Mouse (Mus musculus): ENCODE data around the gene Bad.

Bad gene

DNA sequence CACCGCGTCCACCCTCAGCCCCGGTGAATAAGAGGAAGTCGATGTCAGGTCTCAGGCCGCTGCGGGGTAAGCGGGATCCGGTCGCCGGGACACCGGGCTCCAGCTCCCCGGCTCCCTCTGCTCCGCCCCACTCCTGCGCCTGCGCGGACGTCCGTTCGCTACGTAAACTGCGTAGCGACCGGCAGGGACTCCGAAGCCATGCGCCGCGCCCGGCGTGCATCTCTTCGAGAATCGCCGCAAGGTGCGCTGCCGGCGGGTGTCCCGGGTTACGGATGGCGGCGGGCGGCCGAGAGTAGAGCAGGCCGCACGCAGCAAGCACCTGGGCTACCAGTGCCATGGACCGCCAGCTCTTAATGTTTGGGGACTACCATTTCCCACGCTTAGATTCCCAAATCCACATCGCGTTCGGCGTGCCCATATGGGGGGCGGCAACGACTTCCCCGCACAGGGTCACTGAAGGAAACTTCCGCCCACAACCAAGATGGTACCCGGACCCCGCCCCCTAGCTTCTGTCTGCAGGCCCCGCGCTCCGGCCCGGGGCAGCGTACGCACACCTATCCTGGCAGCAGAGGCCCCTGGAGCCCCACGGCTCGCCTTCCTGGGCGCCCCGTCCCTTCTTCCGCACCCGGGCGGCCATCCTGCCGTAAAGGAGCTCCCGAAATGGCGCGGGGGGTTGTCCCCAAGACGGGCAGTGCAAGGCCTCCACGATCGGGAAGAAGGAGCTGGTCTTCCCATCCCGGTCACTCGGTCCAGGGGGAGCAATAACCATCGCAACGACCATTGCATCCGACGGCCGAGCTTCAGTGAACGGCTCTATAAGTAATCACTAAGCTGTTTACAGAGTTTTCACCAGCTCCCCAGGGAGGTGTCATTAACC is at the start of gene Bad:
Gene Bad (plus strand): TSS at position 490 of the 877 bp plus-strand sequence.
- DNase-seq (ENCODE audit: low read depth), result peak; percentile 93

DNA sequence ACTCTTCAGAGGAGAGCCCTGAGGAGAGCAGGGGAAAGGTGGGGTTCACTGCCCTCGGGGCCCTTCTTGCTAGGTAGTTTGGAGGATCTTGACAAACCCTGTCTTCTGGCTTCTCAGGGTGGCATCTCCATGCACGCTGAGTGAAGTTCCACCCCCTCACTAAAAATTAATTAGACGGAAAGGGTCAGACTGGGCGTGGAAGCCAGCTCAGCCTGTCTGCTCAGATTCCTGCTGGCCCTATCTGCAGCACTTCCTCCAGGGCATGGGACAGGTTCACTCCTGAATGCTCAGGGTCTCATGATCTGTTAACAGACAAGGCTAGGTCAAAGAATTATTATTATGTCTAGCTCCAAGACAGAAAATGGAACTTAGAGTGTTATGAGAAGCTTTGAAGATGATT is 49.1 kb upstream of the Bad start:
- DNase-seq (ENCODE audit: low read depth), result no peak

DNA sequence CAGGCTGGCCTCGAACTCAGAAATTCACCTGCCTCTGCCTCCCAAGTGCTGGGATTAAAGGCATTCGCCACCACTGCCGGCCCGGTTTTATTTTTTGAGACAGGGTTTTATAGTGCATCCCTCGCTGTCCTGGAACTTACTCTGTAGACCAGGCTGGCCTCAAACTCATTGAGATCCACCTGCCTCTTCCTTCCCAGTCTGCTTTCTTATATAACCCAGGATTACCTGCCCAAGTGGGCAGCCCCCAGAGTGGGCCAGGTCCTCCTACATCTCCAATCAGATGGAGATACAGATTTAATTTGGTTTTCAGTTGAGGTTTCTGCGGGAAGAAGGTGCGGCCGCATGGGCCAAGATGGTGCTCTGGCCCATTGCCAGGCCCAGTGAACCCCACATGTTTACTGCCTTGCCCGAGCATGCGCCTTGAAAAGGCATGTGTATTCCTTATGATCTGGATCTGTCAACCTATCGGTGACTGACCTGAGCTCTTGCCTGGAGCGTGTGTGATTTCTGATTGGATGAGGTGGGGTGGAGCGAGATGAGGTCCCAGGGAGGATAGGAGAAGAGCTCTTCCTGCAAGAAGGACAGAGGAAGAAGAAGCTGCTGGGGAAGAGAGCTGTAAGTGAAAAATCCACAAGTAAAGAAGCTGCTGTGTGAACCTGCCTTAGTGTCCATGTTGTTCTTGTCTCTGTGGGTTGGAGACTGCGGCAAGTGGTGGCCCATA is 47.8 kb upstream of the Bad start:
- DNase-seq (ENCODE audit: low read depth), result no peak

DNA sequence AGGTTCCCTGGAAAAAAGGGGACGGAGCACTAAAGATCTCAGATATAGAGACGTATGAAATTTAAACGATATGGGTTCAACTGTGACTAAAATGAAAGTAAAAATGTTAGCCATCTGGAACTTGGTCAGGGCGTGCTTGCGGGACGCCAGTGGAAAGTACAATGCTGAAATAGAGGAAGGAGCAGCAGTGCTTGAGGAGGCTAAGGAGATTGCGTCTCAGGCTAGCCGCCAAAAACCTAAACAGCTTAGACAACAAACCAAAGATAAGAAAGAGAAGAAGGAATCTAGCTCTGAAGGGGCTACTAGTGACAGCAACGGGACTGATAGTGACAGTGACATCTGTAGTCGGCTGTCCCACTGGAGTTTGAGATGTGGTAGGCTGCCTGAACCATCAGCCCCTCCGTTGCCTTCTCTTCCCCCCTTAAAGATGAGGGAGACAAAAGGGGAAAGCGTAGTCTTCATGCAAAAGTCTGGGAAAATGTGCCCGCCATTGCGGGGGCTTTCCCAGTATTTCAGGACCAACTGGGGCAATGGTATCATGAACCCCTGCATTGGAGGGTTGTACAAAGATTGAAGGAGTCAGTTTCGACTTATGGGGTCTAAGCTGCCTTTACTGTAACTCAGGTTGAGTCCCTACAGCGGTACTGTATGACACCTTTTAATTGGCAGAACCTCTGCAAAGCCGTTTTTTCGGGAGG is 45.9 kb upstream of the Bad start:
- peak; percentile 46 for DNase-seq (ENCODE audit: low read depth)

DNA sequence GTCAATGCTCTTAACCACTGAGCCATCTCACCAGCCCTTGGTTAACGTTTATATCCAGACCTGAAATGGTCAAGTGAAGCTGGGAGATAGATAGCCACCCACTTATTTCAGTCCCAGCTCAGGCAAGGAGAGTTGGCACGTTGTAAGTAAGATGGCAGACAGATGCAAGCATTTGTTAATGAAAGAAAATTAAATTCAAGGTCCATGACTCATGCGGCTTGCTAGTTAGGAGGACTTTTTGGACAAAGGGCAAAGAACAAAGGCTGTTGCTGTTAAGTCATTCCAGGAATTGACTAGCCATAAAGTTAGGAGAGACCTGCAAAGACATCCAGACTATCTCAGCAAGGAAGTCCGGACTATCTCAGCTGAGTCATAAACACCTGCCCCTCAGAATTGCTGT is 42.0 kb upstream of the Bad start:
- no peak for DNase-seq (ENCODE audit: low read depth)

DNA sequence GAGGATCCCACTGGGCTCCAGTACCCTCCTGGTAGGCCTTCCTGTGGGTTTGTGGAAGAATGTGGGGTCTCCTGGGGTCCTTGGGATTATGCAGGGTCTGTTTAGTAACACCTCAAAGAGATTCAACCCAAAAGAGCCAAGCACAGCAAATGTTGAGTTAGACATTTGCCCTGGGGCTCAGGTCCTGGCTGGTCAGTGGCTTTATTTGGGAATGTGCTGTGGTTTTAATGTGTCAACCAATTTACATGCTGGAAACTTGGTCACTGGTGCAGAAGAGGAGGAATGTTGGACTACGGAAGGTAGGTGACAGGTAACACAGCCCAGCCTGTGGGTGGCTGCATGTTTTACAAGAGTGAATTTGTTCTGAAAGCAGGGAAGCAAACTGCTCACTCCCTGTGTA is 38.6 kb upstream of the Bad start:
- DNase-seq (ENCODE audit: low read depth), result no peak

DNA sequence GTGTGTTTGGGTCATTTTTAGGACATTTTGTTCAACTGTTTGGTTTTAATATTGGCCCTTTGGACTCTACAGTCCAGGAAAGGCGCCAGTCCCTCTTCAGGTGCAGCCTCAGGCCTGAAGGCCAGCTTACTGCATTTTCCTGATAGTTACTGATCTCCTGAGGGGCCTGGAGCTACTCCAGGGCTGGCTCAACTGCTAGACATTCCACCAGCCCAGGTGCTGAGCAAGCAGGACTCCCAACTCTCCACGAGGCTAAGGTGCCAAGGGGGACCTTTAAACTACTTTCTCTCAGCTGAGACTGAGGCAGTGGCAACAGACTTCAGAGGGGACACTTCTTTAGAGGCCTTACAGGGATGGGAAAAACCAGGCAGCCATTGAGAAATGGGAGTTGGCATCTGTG is 36.8 kb upstream of the Bad start:
- no peak for DNase-seq (ENCODE audit: low read depth)

DNA sequence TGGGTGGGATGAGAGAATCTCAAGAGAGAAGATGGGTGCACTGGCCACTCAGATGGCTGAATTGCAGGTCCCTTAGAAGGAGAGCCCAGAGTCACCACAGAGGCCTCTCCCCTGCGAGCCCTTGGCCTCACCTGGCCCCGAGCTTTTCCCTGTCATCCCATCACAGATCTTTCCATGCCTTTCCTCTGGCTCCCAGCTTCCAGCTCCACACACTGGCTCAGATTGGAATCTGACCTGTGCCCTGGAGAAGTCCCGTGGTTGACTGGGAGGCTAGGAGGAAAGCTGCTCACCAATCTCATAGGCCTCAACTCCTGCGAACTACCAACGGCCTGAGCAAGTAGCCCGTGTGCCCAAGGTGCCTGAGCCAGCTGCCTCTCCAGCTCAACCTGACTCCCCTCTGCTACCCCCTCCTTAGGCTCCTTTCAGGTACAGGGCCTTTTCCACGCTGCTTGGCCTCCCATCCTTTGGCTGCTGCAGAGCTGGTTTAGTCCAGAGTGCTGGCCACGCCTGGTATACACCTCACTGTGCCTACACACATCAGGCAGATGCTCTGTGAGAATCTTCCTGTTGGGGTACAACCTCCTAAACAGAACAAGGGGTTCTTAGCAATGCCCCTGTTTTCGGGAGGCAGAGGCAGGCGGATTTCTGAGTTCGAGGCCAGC is 36.0 kb upstream of the Bad start:
- no peak for DNase-seq (ENCODE audit: low read depth)

DNA sequence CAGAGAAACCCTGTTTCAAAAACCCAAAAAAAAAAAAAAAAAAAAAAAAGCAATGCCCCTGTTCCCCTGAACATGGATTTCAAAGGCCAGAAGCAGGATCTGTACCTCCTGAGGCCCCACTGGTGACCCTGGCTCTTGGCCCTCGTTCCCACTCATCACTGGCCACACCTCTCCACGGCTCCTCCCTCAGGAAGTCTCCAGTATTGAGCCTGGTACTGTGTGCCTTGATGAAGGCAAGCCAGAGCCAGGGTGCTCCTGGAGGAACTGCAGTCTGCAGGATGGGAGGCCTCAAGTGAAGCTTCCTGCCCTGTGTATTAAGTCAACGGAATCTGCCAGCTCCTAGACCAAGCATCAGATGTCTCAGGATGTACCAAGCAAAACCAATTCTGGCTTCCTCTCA is 35.5 kb upstream of the Bad start:
- no peak for DNase-seq (ENCODE audit: low read depth)

DNA sequence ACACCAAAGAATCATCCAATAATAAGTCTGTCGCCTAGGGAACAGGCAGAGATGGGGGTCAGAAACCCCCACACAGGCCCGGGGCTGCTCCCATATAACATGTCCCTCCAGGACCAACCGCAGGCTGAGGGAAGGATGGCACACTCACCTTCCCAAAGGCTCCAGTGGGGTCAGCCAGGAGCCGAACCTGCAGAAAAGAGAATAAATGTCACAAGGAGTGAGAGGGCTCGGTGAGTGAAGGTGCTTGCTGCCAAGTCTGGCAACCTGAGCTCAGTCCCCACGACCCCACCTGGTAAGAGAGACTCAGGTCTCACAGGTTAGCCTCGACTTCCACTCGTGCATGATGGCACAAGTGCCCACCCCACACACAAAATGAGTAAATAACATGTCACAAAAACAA is 34.6 kb upstream of the Bad start:
- DNase-seq (ENCODE audit: low read depth), result no peak

DNA sequence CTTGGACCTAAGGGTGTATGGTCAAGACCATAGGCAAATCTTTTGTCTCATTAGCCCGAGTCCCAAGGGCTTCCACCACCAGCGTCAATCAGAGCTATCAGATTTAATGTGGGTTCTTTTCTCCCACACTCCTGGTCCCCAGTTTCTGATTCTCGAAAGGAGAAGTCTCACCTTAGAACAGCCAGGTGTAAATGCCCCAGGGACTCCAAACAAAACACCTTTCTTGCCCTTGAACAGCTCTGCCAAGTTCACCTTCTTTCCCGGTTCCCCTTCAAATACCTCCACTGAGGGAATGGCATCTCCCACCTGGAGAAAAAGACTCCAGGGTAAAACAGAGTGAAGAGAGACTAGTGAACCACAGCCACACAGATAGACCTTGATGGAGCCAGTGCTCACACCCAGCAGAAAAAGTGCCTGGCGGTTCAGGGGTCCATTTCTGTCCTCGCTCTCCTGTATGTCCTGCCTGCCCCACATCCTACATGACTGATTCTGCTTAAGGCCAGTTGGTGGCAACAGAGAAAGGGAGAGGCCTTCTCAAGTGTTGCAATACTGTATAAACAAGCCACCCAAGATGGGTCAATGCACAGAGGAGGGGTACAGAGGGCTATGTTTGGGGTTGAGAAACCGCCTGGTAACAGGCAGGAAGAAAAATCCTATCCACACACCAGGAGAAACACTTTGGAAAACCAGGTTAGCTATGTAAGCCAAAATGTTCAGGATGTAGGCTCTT is 33.7 kb upstream of the Bad start:
- peak; percentile 83 for DNase-seq (ENCODE audit: low read depth)

DNA sequence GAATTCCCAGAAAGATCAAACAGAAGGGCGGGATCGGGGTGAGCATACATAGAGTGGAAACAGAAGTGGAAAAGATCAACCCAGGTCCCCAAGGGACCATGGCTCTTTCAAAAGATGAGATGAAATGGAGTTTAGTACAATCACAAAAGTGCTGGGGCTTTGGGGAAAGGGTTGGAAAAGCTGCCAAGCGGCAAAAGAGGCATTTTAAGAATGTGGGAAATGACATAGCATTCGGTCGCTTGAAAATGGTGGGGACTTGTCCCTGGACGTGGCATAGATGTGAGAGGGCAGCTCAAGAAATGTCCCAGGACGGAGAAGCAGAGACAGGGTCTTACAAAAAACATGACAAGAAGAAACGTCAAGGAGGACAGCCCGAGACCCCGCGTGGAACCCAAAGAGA is 32.6 kb upstream of the Bad start:
- DNase-seq (ENCODE audit: low read depth), result no peak

DNA sequence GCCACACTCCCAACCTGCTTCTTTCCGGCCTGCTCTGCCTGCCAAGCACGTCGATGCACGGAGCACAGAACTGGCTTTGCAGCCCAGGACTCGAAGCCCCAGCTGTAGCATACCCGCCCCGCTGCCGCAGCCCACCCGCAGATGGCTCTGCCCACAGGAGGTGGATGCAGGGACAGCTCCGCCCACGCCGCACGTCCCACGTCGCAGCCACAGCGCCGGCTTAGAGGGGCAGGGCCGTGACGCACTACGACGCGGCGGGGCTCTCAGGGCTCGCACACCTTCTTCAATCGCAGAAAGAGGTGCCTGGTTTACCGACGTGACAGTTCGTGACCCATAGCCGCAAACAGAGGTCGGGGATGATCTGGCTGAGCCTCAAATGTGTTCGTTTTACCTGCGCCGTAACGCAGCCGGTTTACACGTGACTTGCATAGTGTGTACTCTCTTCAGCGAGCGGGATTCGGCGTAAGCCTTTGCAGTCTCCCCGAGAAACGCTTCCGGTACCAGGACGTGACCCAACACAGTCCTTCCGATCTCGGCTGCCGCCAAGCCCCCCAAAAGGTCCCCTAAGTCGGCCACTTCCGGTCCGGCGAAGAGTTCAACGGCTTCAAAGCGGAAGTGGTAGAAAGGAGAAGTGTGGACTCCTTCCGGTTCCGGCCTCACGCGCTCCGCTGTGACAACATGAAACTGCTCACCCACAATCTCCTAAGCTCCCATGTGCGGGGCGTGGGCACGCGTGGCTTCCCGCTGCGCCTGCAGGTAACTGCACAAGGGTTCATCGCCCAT is 32.0 kb upstream of the Bad start, which contains the start of the genes Trmt112 and Prdx5:
Gene Trmt112 (plus strand): TSS at position 192 of the 783 bp plus-strand sequence.
Gene Prdx5 (minus strand): TSS at position 600 of the 783 bp plus-strand sequence.
- DNase-seq (ENCODE audit: low read depth), result peak; percentile 99

DNA sequence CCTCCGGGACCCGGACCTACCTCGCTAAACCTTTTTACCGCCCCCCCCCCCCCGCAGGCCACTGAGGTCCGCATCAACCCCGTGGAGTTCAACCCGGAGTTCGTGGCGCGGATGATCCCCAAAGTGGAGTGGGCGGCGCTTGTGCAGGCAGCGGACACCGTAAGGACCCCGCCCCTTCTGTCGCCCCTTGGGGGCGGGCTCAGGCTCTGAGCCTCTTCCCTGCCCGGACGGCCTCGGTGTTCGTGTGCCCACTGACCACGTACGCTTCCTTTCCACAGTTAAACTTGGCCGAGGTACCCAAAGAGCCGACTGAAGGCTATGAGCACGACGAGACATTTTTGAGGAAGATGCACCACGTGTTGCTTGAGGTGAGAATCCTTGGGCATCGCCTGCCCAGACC is 31.4 kb upstream of the Bad start:
- peak; percentile 87 for DNase-seq (ENCODE audit: low read depth)

DNA sequence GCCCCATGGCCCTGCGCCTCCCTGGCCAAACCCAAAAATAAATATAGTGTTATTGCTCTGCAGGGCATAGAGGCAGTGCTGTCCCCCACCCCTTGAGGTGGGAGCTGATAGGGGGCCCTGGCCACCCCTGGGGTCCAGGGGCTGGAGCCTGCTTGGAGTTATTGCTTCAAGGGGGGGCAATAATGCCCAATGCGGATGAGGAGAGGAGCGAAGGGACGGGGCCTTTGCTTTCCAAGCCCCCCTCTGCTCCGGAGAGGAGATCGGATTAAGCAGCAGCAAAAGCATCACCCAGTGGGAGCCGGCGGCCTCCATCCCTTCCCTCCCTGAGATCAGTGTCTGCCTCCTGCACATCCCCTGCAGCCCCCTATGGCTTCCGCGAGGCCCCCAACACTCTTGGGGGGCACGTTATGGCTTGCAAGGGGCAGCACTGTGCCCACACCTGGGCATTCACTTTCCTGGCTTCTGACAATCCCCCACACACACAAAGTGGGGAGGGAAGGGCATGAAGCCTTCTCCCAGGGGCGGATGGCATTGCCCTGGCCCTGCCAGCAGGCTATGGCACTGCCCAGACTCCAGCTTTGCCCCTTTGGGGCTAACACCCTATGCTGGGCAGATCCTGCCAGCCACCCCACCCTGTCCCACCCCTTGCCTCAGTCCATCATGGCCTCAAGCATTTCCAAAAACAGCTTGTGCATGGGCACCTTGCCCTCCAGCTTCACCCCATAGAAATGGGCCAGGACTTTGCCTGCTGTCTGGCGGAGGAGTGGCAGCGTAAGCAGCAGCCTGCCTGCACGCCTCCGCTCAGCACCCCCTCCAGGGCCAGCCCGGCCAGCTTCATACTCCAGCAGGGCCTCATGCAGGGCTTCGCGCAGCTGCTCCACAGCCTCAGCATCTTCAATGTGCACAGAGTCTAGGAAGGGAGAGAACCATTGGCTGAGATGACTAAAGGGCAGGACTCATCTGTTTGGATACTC is 30.3 kb upstream of the Bad start:
- no peak for DNase-seq (ENCODE audit: low read depth)

DNA sequence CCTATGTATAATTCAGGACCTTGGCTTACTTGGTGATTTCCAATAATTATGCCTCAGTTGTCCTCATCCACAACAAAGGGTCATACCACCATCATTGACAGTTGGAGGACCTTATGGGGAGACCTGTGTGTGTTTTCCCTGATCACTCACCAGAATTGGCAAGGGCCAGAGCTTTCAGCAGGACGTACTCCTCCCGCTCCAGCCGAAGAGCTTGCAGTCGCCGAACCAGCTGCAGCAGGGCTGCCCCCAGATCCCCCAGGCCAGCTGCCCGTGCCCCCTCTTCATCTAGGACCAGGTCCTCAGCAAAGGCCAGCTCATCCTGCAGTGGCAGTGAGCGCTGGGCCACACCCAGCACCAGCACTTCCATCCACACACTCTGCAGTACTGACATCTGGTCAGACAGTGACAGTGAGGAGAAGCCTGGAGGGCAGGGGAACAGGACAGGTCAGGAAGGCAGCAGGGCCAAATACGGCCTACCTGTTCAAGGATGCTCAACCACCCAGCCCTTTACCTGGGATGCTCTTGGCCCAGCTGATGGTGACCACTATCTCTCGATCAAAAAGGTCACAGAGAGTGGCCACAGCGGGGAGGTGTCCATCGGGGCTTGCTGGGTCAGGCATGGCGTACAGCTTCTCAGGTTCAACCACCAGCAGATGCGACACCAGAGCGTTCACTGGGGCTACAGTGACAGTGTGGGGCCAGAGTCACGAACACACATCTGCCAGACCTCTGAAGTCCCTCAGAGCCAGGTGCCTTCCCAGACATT is 29.3 kb upstream of the Bad start:
- DNase-seq (ENCODE audit: low read depth), result no peak

DNA sequence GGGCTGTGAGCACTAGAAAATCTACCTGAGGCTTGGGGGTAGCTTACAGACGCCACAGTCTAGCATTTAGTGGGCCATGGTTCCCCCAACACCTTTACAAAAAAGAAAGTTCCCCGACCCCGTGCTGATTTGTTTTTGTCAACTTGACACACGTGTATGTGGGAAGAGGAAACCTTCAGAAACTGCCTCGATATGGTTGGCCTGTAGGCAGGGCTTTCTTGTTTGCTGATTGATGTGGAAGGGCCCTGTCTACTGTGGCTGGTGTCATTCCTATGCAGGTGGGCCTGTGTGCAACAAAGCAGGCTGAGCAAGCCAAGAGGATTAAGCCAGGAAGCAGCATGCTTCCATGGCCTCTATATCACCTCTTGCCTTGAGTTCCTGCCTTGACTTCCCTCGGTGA is 28.6 kb upstream of the Bad start:
- DNase-seq (ENCODE audit: low read depth), result no peak

DNA sequence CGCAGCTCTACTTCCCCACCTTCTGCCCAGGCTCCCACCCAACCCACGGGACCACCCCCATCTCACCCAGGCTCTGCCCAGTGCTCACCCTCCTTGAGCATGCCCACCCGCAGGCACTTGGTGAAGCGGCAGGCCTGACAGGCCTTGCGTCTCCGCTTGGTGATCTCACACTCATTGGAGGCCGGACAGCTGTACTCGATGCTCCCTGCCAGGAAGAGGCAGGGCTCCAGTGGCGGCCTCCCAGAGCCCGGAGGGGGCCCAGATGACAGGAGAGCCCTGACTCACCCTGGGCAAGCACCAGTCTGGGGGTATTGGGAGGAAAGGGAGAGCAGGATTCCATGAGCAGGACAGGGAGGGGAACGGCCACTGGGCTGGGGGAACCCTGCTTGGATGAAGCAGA is 27.7 kb upstream of the Bad start:
- no peak for DNase-seq (ENCODE audit: low read depth)

DNA sequence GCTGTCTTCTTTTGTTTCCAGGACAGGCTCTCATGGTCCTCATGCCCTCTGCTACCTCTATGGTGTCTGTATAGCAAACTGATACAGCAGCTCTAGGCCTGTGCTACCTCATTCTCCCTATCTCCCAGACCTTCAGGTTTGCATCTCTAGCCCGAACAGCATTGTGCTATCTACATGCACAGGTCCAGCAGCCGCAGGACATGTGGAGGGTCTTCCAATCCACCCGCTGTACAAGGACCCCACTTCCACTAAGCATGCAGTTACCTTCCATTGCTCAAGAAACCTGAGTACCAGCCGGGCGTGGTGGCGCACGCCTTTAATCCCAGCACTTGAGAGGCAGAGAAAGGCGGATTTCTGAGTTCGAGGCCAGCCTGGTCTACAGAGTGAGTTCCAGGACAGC is 27.1 kb upstream of the Bad start:
- no peak for DNase-seq (ENCODE audit: low read depth)

Measured in 416B (cell line).